Mouse (Mus musculus): ENCODE results near the gene Olfr1230. TPM values are rescaled to one million over a fixed set of nuclear protein-coding genes. Genes with fewer than 3 reads are reported as not detected.

The Olfr1230 gene
- total RNA-seq (2014; rRNA removed): not detected in 2 replicates
- polyA plus RNA-seq (2015; fragmentation: Nextera tagmentation; extraction: Ambion mirVana): not detected in 2 replicates

- no peak within 1 kb of the TSS for H3K27ac ChIP-seq
- H3K36me3 ChIP-seq (ENCODE audit: insufficient read depth, low read length): no peaks in the 10 kb centered on the region
- ATAC-seq (no peak), DNase-seq (ENCODE audit: low spot score) (no peak)
- no peak for TF ChIP-seq CTCF (IDR thresholded peaks at IDR 0.05; ENCODE audit: low read depth)
- H3K4me1 ChIP-seq (ENCODE audit: insufficient read depth, low read length): no peaks in the 10 kb centered on the region
- 77% methylated on average over 1 of the region's 1 CpGs for WGBS
- H3K27me3 ChIP-seq (ENCODE audit: insufficient read depth, low read length): no peaks in the 10 kb centered on the region
- no peak within 1 kb of the TSS for H3K4me3 ChIP-seq (ENCODE audit: low read length)
- H3K9me3 ChIP-seq (ENCODE audit: low read length): no peaks in the 10 kb centered on the region
- H3K9ac ChIP-seq (replicated peaks; ENCODE audit: low read length): no peak within 1 kb of the TSS
- H3K4me2 ChIP-seq (ENCODE audit: low read depth, low read length): no peak within 1 kb of the TSS
Measured at GRCm38 (mm10) chr2:89297168-89297567, at the start of gene Olfr1230. TSS of gene Olfr1230 (minus strand) at chr2:89297268.

- Histone ChIP-seq H3K4me1 (ENCODE audit: insufficient read depth, low read length) (no peaks in the 10 kb centered on the region), H3K9me3 (ENCODE audit: low read length) (no peaks in the 10 kb centered on the region), H3K36me3 (ENCODE audit: insufficient read depth, low read length) (no peaks in the 10 kb centered on the region), H3K4me3 (ENCODE audit: low read length) (no peak within 1 kb of the TSS), H3K27me3 (ENCODE audit: insufficient read depth, low read length) (no peaks in the 10 kb centered on the region), H3K27ac (no peak within 1 kb of the TSS), H3K4me2 (ENCODE audit: low read depth, low read length) (no peak within 1 kb of the TSS), H3K9ac (replicated peaks; ENCODE audit: low read length) (no peak within 1 kb of the TSS)
- DNase-seq (ENCODE audit: low spot score) (no peak), ATAC-seq (no peak)
- no peak for TF ChIP-seq CTCF (IDR thresholded peaks at IDR 0.05; ENCODE audit: low read depth)
Measured at GRCm38 (mm10) chr2:89342298-89342697, 45.2 kb upstream of the Olfr1230 start, which contains the start of gene Olfr1233. TSS of gene Olfr1233 (minus strand) at chr2:89342398.

GRCm38 (mm10) chr2:89329575-89329974, 32.5 kb upstream of the Olfr1230 start, which contains the start of gene Olfr1232:
TSS of gene Olfr1232 (minus strand) at chr2:89329675.
- Histone ChIP-seq H3K4me3 (ENCODE audit: low read length) (no peak within 1 kb of the TSS), H3K36me3 (ENCODE audit: insufficient read depth, low read length) (no peaks in the 10 kb centered on the region), H3K27ac (no peak within 1 kb of the TSS), H3K9me3 (ENCODE audit: low read length) (no peaks in the 10 kb centered on the region), H3K27me3 (ENCODE audit: insufficient read depth, low read length) (no peaks in the 10 kb centered on the region), H3K9ac (replicated peaks; ENCODE audit: low read length) (no peak within 1 kb of the TSS), H3K4me1 (ENCODE audit: insufficient read depth, low read length) (no peaks in the 10 kb centered on the region), H3K4me2 (ENCODE audit: low read depth, low read length) (no peak within 1 kb of the TSS)
- no peak for TF ChIP-seq CTCF (IDR thresholded peaks at IDR 0.05; ENCODE audit: low read depth)
- DNase-seq (ENCODE audit: low spot score) (no peak), ATAC-seq (no peak)

- TF ChIP-seq CTCF (IDR thresholded peaks at IDR 0.05; ENCODE audit: low read depth): no peak
- H3K4me3 ChIP-seq (ENCODE audit: low read length): no peak within 1 kb of the TSS
- H3K36me3 ChIP-seq (ENCODE audit: insufficient read depth, low read length): no peaks in the 10 kb centered on the region
- H3K4me2 ChIP-seq (ENCODE audit: low read depth, low read length): no peak within 1 kb of the TSS
- no peaks in the 10 kb centered on the region for H3K4me1 ChIP-seq (ENCODE audit: insufficient read depth, low read length)
- H3K9ac ChIP-seq (replicated peaks; ENCODE audit: low read length): no peak within 1 kb of the TSS
- no peak for DNase-seq (ENCODE audit: low spot score)
- H3K27me3 ChIP-seq (ENCODE audit: insufficient read depth, low read length): no peaks in the 10 kb centered on the region
- no peaks in the 10 kb centered on the region for H3K9me3 ChIP-seq (ENCODE audit: low read length)
- 62% methylated on average over 2 of the region's 2 CpGs for WGBS
- no peak within 1 kb of the TSS for H3K27ac ChIP-seq
- no peak for ATAC-seq
Measured at GRCm38 (mm10) chr2:89306974-89307373, 9.9 kb upstream of the Olfr1230 start, which contains the start of gene Olfr1231. TSS of gene Olfr1231 (minus strand) at chr2:89307074.

GRCm38 (mm10) chr2:89287914-89288313, 9.2 kb downstream of the Olfr1230 start, which contains the start of gene Olfr1229:
TSS of gene Olfr1229 (minus strand) at chr2:89288014.
- Histone ChIP-seq H3K4me2 (ENCODE audit: low read depth, low read length) (no peak within 1 kb of the TSS), H3K9me3 (ENCODE audit: low read length) (no peaks in the 10 kb centered on the region), H3K36me3 (ENCODE audit: insufficient read depth, low read length) (no peaks in the 10 kb centered on the region), H3K27me3 (ENCODE audit: insufficient read depth, low read length) (no peaks in the 10 kb centered on the region), H3K4me1 (ENCODE audit: insufficient read depth, low read length) (no peaks in the 10 kb centered on the region), H3K27ac (no peak within 1 kb of the TSS), H3K9ac (replicated peaks; ENCODE audit: low read length) (no peak within 1 kb of the TSS), H3K4me3 (ENCODE audit: low read length) (no peak within 1 kb of the TSS)
- 84% methylated on average over 2 of the region's 2 CpGs for WGBS
- DNase-seq (ENCODE audit: low spot score) (no peak), ATAC-seq (no peak)
- TF ChIP-seq CTCF (IDR thresholded peaks at IDR 0.05; ENCODE audit: low read depth): no peak

- ATAC-seq: no peak
- H3K4me1 ChIP-seq (ENCODE audit: insufficient read depth, low read length): no peaks in the 10 kb centered on the region
- no peaks in the 10 kb centered on the region for H3K27me3 ChIP-seq (ENCODE audit: insufficient read depth, low read length)
- H3K36me3 ChIP-seq (ENCODE audit: insufficient read depth, low read length): no peaks in the 10 kb centered on the region
- H3K27ac ChIP-seq: no peak within 1 kb of the TSS
- no peak within 1 kb of the TSS for H3K4me3 ChIP-seq (ENCODE audit: low read length)
- no peak within 1 kb of the TSS for H3K4me2 ChIP-seq (ENCODE audit: low read depth, low read length)
- no peaks in the 10 kb centered on the region for H3K9me3 ChIP-seq (ENCODE audit: low read length)
- H3K9ac ChIP-seq (replicated peaks; ENCODE audit: low read length): no peak within 1 kb of the TSS
- no peak for TF ChIP-seq CTCF (IDR thresholded peaks at IDR 0.05; ENCODE audit: low read depth)
- no peak for DNase-seq (ENCODE audit: low spot score)
Measured at GRCm38 (mm10) chr2:89253962-89254361, 43.1 kb downstream of the Olfr1230 start, which contains the start of gene Olfr1228. TSS of gene Olfr1228 (minus strand) at chr2:89254062.

Other genes with a start within 250 kb of the Olfr1230 start
- gene Olfr1218, start 236.1 kb downstream of the Olfr1230 start, total RNA-seq (2014; rRNA removed): not detected in 2 replicates
- gene Olfr1218, start 236.1 kb downstream of the Olfr1230 start, polyA plus RNA-seq (2015; fragmentation: Nextera tagmentation; extraction: Ambion mirVana): not detected in 2 replicates
- gene Olfr1219, start 213.8 kb downstream of the Olfr1230 start, total RNA-seq (2014; rRNA removed): not detected in 2 replicates
- gene Olfr1219, start 213.8 kb downstream of the Olfr1230 start, polyA plus RNA-seq (2015; fragmentation: Nextera tagmentation; extraction: Ambion mirVana): not detected in 2 replicates
- gene Olfr1220, start 190.4 kb downstream of the Olfr1230 start, total RNA-seq (2014; rRNA removed): not detected in 2 replicates
- gene Olfr1220, start 190.4 kb downstream of the Olfr1230 start, polyA plus RNA-seq (2015; fragmentation: Nextera tagmentation; extraction: Ambion mirVana): not detected in 2 replicates
- not detected in 2 replicates for gene Olfr1221, start 180.0 kb downstream of the Olfr1230 start, total RNA-seq (2014; rRNA removed)
- gene Olfr1221, start 180.0 kb downstream of the Olfr1230 start, polyA plus RNA-seq (2015; fragmentation: Nextera tagmentation; extraction: Ambion mirVana): not detected in 2 replicates
- gene Olfr1222, start 164.2 kb downstream of the Olfr1230 start, total RNA-seq (2014; rRNA removed): not detected in 2 replicates
- gene Olfr1222, start 164.2 kb downstream of the Olfr1230 start, polyA plus RNA-seq (2015; fragmentation: Nextera tagmentation; extraction: Ambion mirVana): not detected in 2 replicates
- gene Olfr1223, start 145.7 kb downstream of the Olfr1230 start, total RNA-seq (2014; rRNA removed): not detected in 2 replicates
- not detected in 2 replicates for gene Olfr1223, start 145.7 kb downstream of the Olfr1230 start, polyA plus RNA-seq (2015; fragmentation: Nextera tagmentation; extraction: Ambion mirVana)
- gene Olfr1224-ps1, start 133.2 kb downstream of the Olfr1230 start, total RNA-seq (2014; rRNA removed): not detected in 2 replicates
- not detected in 2 replicates for gene Olfr1224-ps1, start 133.2 kb downstream of the Olfr1230 start, polyA plus RNA-seq (2015; fragmentation: Nextera tagmentation; extraction: Ambion mirVana)
- gene Olfr1225, start 122.6 kb downstream of the Olfr1230 start, total RNA-seq (2014; rRNA removed): not detected in 2 replicates
- not detected in 2 replicates for gene Olfr1225, start 122.6 kb downstream of the Olfr1230 start, polyA plus RNA-seq (2015; fragmentation: Nextera tagmentation; extraction: Ambion mirVana)
- not detected in 2 replicates for gene Olfr1226, start 97.2 kb downstream of the Olfr1230 start, total RNA-seq (2014; rRNA removed)
- gene Olfr1226, start 97.2 kb downstream of the Olfr1230 start, polyA plus RNA-seq (2015; fragmentation: Nextera tagmentation; extraction: Ambion mirVana): not detected in 2 replicates
- not detected in 2 replicates for gene Olfr1228, start 43.2 kb downstream of the Olfr1230 start, total RNA-seq (2014; rRNA removed)
- not detected in 2 replicates for gene Olfr1228, start 43.2 kb downstream of the Olfr1230 start, polyA plus RNA-seq (2015; fragmentation: Nextera tagmentation; extraction: Ambion mirVana)
- gene Olfr1229, start 9.3 kb downstream of the Olfr1230 start, total RNA-seq (2014; rRNA removed): not detected in 2 replicates
- gene Olfr1229, start 9.3 kb downstream of the Olfr1230 start, polyA plus RNA-seq (2015; fragmentation: Nextera tagmentation; extraction: Ambion mirVana): not detected in 2 replicates
- not detected in 2 replicates for gene Olfr1231, start 9.8 kb upstream of the Olfr1230 start, total RNA-seq (2014; rRNA removed)
- gene Olfr1231, start 9.8 kb upstream of the Olfr1230 start, polyA plus RNA-seq (2015; fragmentation: Nextera tagmentation; extraction: Ambion mirVana): not detected in 2 replicates
- not detected in 2 replicates for gene Olfr1232, start 32.4 kb upstream of the Olfr1230 start, total RNA-seq (2014; rRNA removed)
- gene Olfr1232, start 32.4 kb upstream of the Olfr1230 start, polyA plus RNA-seq (2015; fragmentation: Nextera tagmentation; extraction: Ambion mirVana): not detected in 2 replicates
- gene Olfr1233, start 45.1 kb upstream of the Olfr1230 start, total RNA-seq (2014; rRNA removed): not detected in 2 replicates
- not detected in 2 replicates for gene Olfr1233, start 45.1 kb upstream of the Olfr1230 start, polyA plus RNA-seq (2015; fragmentation: Nextera tagmentation; extraction: Ambion mirVana)
- gene Olfr1234, start 67.6 kb upstream of the Olfr1230 start, total RNA-seq (2014; rRNA removed): not detected in 2 replicates
- gene Olfr1234, start 67.6 kb upstream of the Olfr1230 start, polyA plus RNA-seq (2015; fragmentation: Nextera tagmentation; extraction: Ambion mirVana): not detected in 2 replicates
- gene Olfr1238, start 112.4 kb upstream of the Olfr1230 start, total RNA-seq (2014; rRNA removed): not detected in 2 replicates
- gene Olfr1238, start 112.4 kb upstream of the Olfr1230 start, polyA plus RNA-seq (2015; fragmentation: Nextera tagmentation; extraction: Ambion mirVana): not detected in 2 replicates
- gene Olfr1239, start 123.1 kb upstream of the Olfr1230 start, total RNA-seq (2014; rRNA removed): not detected in 2 replicates
- not detected in 2 replicates for gene Olfr1239, start 123.1 kb upstream of the Olfr1230 start, polyA plus RNA-seq (2015; fragmentation: Nextera tagmentation; extraction: Ambion mirVana)
- not detected in 2 replicates for gene Olfr1240, start 145.7 kb upstream of the Olfr1230 start, total RNA-seq (2014; rRNA removed)
- gene Olfr1240, start 145.7 kb upstream of the Olfr1230 start, polyA plus RNA-seq (2015; fragmentation: Nextera tagmentation; extraction: Ambion mirVana): not detected in 2 replicates
- gene Olfr1241, start 189.9 kb upstream of the Olfr1230 start, total RNA-seq (2014; rRNA removed): not detected in 2 replicates
- gene Olfr1241, start 189.9 kb upstream of the Olfr1230 start, polyA plus RNA-seq (2015; fragmentation: Nextera tagmentation; extraction: Ambion mirVana): not detected in 2 replicates
- gene Olfr1242, start 201.1 kb upstream of the Olfr1230 start, total RNA-seq (2014; rRNA removed): not detected in 2 replicates
- gene Olfr1242, start 201.1 kb upstream of the Olfr1230 start, polyA plus RNA-seq (2015; fragmentation: Nextera tagmentation; extraction: Ambion mirVana): not detected in 2 replicates
- not detected in 2 replicates for gene Olfr1243, start 234.2 kb upstream of the Olfr1230 start, total RNA-seq (2014; rRNA removed)
- gene Olfr1243, start 234.2 kb upstream of the Olfr1230 start, polyA plus RNA-seq (2015; fragmentation: Nextera tagmentation; extraction: Ambion mirVana): not detected in 2 replicates